Mouse (Mus musculus): ENCODE measurements around the gene Scgb1b12. TPM values are rescaled to one million over a fixed set of nuclear protein-coding genes. Genes with fewer than 3 reads are reported as not detected.
"Not testable (repeated sequence)": the region's sequence is repeated elsewhere in the genome, so short reads cannot be mapped to it uniquely, and the experiment has no call there.

The Scgb1b12 gene
- not detected in 2 replicates for polyA plus RNA-seq (2012)

DNA sequence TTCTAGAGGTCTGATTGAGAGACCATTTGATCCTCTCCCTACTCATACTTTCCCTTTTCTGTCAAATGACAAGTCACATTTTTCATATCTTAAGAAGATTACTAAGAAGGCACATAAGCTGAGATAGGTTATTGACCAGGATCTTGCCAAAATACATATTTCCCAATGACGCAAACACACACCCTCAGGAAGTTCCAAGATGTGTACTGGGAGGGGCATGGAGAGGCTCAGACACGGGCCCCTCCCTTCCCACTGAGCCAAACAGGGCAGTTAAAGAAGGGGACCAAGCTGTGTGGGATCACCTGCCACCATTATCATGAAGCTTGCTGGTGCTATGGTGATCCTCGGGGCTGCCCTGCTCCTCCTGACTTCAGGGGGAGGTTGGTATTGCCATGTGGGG is at the start of gene Scgb1b12:
TSS of gene Scgb1b12 (plus strand) at position 301 of the 400 bp plus-strand sequence.
- not testable (repeated sequence) for TF ChIP-seq GATA1 (IDR thresholded peaks at IDR 0.05; ENCODE audit: low read length)

DNA sequence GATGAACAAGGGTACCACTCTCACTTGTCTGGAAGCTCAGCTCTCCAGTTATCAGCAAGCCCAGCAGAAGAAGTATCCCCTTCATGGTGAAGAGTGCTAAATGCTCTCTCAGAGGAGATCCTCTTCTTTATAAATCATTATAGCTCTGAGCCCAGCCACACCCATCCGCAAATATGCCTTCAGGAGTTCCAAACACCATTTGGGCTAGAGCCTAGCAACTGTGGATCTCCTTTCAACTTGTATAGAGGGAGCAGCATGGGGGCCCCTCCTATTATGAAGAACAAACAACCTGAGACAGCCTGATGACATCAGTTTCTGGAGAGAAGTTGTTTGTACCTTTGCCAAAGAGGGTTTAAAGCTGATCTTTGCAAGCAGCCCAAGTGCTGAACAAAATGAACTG is 6.8 kb upstream of the Scgb1b12 start, which contains the start of gene Scgb2b12:
TSS of gene Scgb2b12 (minus strand) at position 101 of the 400 bp plus-strand sequence.
- TF ChIP-seq GATA1 (IDR thresholded peaks at IDR 0.05; ENCODE audit: low read length) = not testable (repeated sequence)

Other genes starting within 250 kb of the Scgb1b12 start
- not detected in 2 replicates for gene Scgb1b10, start 233.3 kb upstream of the Scgb1b12 start, polyA plus RNA-seq (2012)
- not detected in 2 replicates for gene Scgb2b11, start 123.0 kb upstream of the Scgb1b12 start, polyA plus RNA-seq (2012)
- not detected in 2 replicates for gene Scgb1b11, start 111.3 kb upstream of the Scgb1b12 start, polyA plus RNA-seq (2012)
- not detected in 2 replicates for gene Scgb2b12, start 6.9 kb upstream of the Scgb1b12 start, polyA plus RNA-seq (2012)
- gene Scgb1b29, start 107.4 kb downstream of the Scgb1b12 start, polyA plus RNA-seq (2012) = not detected in 2 replicates

Measured in G1E-ER4 (cell line).